8 mouse cellular contexts compared by ENCODE assay signal in the genomic region with DNA sequence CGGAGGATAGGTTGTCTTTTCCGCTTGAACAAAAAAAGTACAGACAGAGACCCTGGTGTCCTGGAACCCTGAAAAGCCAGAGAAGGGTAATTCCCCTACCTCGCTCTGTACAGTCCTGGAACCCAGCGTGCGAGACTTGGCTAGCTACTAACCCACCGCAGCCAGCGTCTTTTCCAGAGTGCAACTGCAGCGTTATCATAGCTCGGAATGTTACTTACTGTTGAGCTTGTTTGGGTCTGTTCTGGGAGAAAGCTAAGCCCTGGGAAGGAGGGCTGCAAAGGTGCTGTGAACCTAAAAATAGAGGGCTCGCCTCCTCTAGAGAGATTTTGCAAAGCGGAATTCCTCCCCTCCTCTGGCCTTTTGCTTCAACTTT. TPM values are rescaled to one million over a fixed set of nuclear protein-coding genes. Genes with fewer than 3 reads are reported as not detected.
DNase-seq lines count a peak whose midpoint lies in the region; TF ChIP-seq lines count a peak whose summit lies in the region.
"Had no signal": no experiment of that assay in that cellular context is flagged by ENCODE, and none has a peak within 500 bp of the region (broad histone marks: within the 10 kb centered on the region; RNA-seq: fewer than 3 reads in every experiment).

No protein-coding gene starts in this region.

- peaks cover 100% of the 10 kb centered on the region for H3K27me3 ChIP-seq in E14TG2a.4 (ENCODE audit: insufficient read depth, low read length)
- H3K27me3 ChIP-seq in midbrain, embryonic 10.5 days (ENCODE audit: low read depth, poor library complexity, severe bottlenecking): peaks cover 100% of the 10 kb centered on the region

- WGBS in midbrain, embryonic 10.5 days: under 1% methylated on average over 11 of the region's 11 CpGs

- TF ChIP-seq CTCF in E14TG2a.4 (conservative IDR thresholded peaks at IDR 0.05; ENCODE audit: low read length): no peak

- H3K9me3 ChIP-seq in E14TG2a.4 (ENCODE audit: low read length): no peaks in the 10 kb centered on the region
- no peaks in the 10 kb centered on the region for H3K9me3 ChIP-seq in midbrain, embryonic 10.5 days (replicated peaks)

- H3K36me3 ChIP-seq in E14TG2a.4 (ENCODE audit: insufficient read depth, low read length): no peaks in the 10 kb centered on the region
- no peaks in the 10 kb centered on the region for H3K36me3 ChIP-seq in midbrain, embryonic 10.5 days

- intact Hi-C loops in heart, postnatal 10 days (cut with DNase I): loop anchor here (5.0 kb wide), 2 partner anchors 239 to 334 kb away; no protein-coding TSS in a partner anchor

- H3K27ac ChIP-seq in midbrain, embryonic 10.5 days (replicated peaks): peak overlapping the region; percentile 83

- peak; percentile 55 for DNase-seq in Muller cell, postnatal 12 days (ENCODE audit: inconsistent ontology term)
- DNase-seq in heart, postnatal 10 days: peak; percentile 31 to 38
- no peak for DNase-seq in midbrain, embryonic 10.5 days (ENCODE audit: low spot score)
- no peak for DNase-seq in cerebellum, postnatal 4 days (ENCODE audit: low spot score in 2 of 2)
- no peak for DNase-seq in urinary bladder, adult 2 months (ENCODE audit: low spot score)
- no peak for DNase-seq in frontal cortex, postnatal 36 days (ENCODE audit: low spot score in 2 of 2)

- peak overlapping the region; percentile 76 for H3K4me3 ChIP-seq in E14TG2a.4 (replicated peaks; ENCODE audit: low read length)
- H3K4me3 ChIP-seq in midbrain, embryonic 10.5 days: peak overlapping the region; percentile 74

- H3K4me1 ChIP-seq in E14TG2a.4 (replicated peaks; ENCODE audit: low read depth, low read length): peaks cover 51% of the 10 kb centered on the region
- H3K4me1 ChIP-seq in midbrain, embryonic 10.5 days: peaks cover 66% of the 10 kb centered on the region

RNA-seq across cellular contexts. Expression of a gene that starts 0.6 kb away (rescaled TPM):
- 1 to 10 TPM in 1 of 2 experiments, under 1 TPM in 1; 0.81 to 1.1 TPM for total RNA-seq in heart, postnatal 10 days (2021)
- polyA plus RNA-seq in midbrain, embryonic 10.5 days (2016; fragmentation: Nextera tagmentation; extraction: Ambion mirVana): 0.41 and 0.76 TPM in 2 replicates
- polyA plus RNA-seq in urinary bladder, adult 2 months (2012; rRNA removed): 0.21 and 0.30 TPM in 2 replicates
- total RNA-seq: common myeloid progenitor, adult 5-6 weeks had no signal

Comparison
In these comparisons a context has a peak if more than half of its experiments do, and no peak if none do; other contexts are left out.
1. DNase-seq: peak in Muller cell, postnatal 12 days (single experiment) and heart, postnatal 10 days (2 of 2); none in midbrain, embryonic 10.5 days (single experiment), cerebellum, postnatal 4 days (0 of 2), urinary bladder, adult 2 months (single experiment) and frontal cortex, postnatal 36 days (0 of 2).